Mouse (Mus musculus) CH12.LX (cell line): ENCODE measurements around the gene Gtf2ird2. TPM values are rescaled to one million over a fixed set of nuclear protein-coding genes. Genes with fewer than 3 reads are reported as not detected.

Experiments used
- DNase-seq: peaks from one replicate; pipeline ENCODE4 v3.0.0-alpha.2; 2013; ENCODE audit errors: extremely low read depth
- H3K27ac ChIP-seq: 2 replicates; pipeline ENCODE4 v1.5.1; 2012; ENCODE audit warnings: low read depth, mild to moderate bottlenecking, control low read depth, moderate library complexity; ENCODE audit not compliant: insufficient read depth
- H3K27me3 ChIP-seq: replicated peaks from 2 replicates; pipeline ENCODE3; 2012; ENCODE audit warnings: inconsistent platforms
- H3K36me3 ChIP-seq, 2 experiments: replicated peaks in 1 of 2; 2 replicates each; pipeline versions ENCODE3 to v1.6.1; 2012; ENCODE audit warnings: inconsistent platforms in 1 of 2, low read length in 1 of 2, mild to moderate bottlenecking in 1 of 2, mixed read lengths in 1 of 2, moderate library complexity in 1 of 2; ENCODE audit not compliant: control insufficient read depth in 1 of 2, insufficient read depth in 1 of 2
- H3K4me1 ChIP-seq, 2 experiments: 2 replicates each; pipeline ENCODE4 v1.6.1; 2012; ENCODE audit warnings: inconsistent platforms in 1 of 2, moderate library complexity in 1 of 2; ENCODE audit not compliant: insufficient read depth in 2 of 2, control insufficient read depth in 1 of 2
- H3K4me2 ChIP-seq: 2 replicates; pipeline ENCODE4 v1.6.1; 2012; ENCODE audit warnings: low read depth, mild to moderate bottlenecking, control low read depth; ENCODE audit not compliant: poor library complexity, insufficient read depth, severe bottlenecking
- H3K4me3 ChIP-seq, 3 experiments: fragments of 150-350 bp in 1 of 3; sonication (generic) in 1 of 3; replicated peaks in 1 of 3; 2 replicates each; pipeline versions ENCODE3 to v1.5.1; 2011 to 2012; ENCODE audit warnings: low read depth in 2 of 3, low read length in 2 of 3, mild to moderate bottlenecking in 2 of 3, moderate library complexity in 2 of 3, control low read depth in 1 of 3, improper control_type of control experiment in 1 of 3, inconsistent platforms in 1 of 3, mixed read lengths in 1 of 3; ENCODE audit not compliant: poor library complexity in 1 of 3
- H3K79me2 ChIP-seq: replicated peaks from 2 replicates; pipeline ENCODE4 v1.6.1; 2012; ENCODE audit warnings: mild to moderate bottlenecking, moderate library complexity; ENCODE audit not compliant: control insufficient read depth, poor library complexity, insufficient read depth, severe bottlenecking; ENCODE audit errors: extremely low read depth
- H3K9ac ChIP-seq: 2 replicates; pipeline ENCODE4 v1.6.1; 2012; ENCODE audit warnings: low read depth, mild to moderate bottlenecking, control low read depth, moderate library complexity; ENCODE audit not compliant: insufficient read depth
- H3K9me3 ChIP-seq: replicated peaks from 2 replicates; pipeline ENCODE3; 2012; ENCODE audit warnings: low read length, inconsistent platforms, mixed read lengths
- BHLHE40 ChIP-seq: IDR thresholded peaks from 2 replicates; pipeline ENCODE4 v1.6.1; 2011; ENCODE audit warnings: mild to moderate bottlenecking, low read depth, low read length, improper control_type of control experiment
- CHD2 ChIP-seq: IDR thresholded peaks from 2 replicates; pipeline ENCODE4 v1.6.1; 2011; ENCODE audit warnings: low read length, improper control_type of control experiment
- CTCF ChIP-seq, 2 experiments: IDR thresholded peaks in 1 of 2; conservative IDR thresholded peaks in 1 of 2; 2 replicates each; pipeline ENCODE4 v1.5.1; 2011 to 2012; ENCODE audit warnings: low read depth in 2 of 2, low read length in 2 of 2, improper control_type of control experiment in 1 of 2, inconsistent platforms in 1 of 2, mild to moderate bottlenecking in 1 of 2, moderate library complexity in 1 of 2
- E2F4 ChIP-seq: IDR thresholded peaks from 2 replicates; pipeline ENCODE4 v1.6.1; 2011; ENCODE audit warnings: low read depth, low read length, improper control_type of control experiment; ENCODE audit not compliant: insufficient replicate concordance
- ETS1 ChIP-seq: conservative IDR thresholded peaks from 2 replicates; pipeline ENCODE4 v1.6.1; 2012; ENCODE audit warnings: low read depth, mild to moderate bottlenecking, inconsistent platforms, low read length, improper control_type of control experiment, moderate library complexity
- HCFC1 ChIP-seq: IDR thresholded peaks from 2 replicates; pipeline ENCODE4 v1.6.1; 2012; ENCODE audit warnings: low read depth, mild to moderate bottlenecking, inconsistent platforms, low read length, improper control_type of control experiment
- IRF4 ChIP-seq: IDR thresholded peaks from 2 replicates; pipeline ENCODE4 v1.6.1; 2014; ENCODE audit warnings: low read depth, mild to moderate bottlenecking, inconsistent platforms, low read length, improper control_type of control experiment
- JUN ChIP-seq: IDR thresholded peaks from 2 replicates; pipeline ENCODE4 v1.6.1; 2011; ENCODE audit warnings: low read depth, mild to moderate bottlenecking, low read length, improper control_type of control experiment, moderate library complexity; ENCODE audit not compliant: insufficient read depth
- JUND ChIP-seq: conservative IDR thresholded peaks from 2 replicates; pipeline ENCODE4 v1.6.1; 2011; ENCODE audit warnings: low read depth, low read length, improper control_type of control experiment
- KAT2A ChIP-seq: IDR thresholded peaks from 2 replicates; pipeline ENCODE4 v1.6.1; 2012; ENCODE audit warnings: low read length, improper control_type of control experiment, inconsistent platforms; ENCODE audit not compliant: insufficient replicate concordance
- MAX ChIP-seq: IDR thresholded peaks from 2 replicates; pipeline ENCODE4 v1.6.1; 2011; ENCODE audit warnings: low read length, improper control_type of control experiment
- MEF2A ChIP-seq: IDR thresholded peaks from 2 replicates; pipeline ENCODE4 v1.6.1; 2014; ENCODE audit warnings: low read depth, mild to moderate bottlenecking, inconsistent platforms, low read length, improper control_type of control experiment, borderline replicate concordance
- MYC ChIP-seq: IDR thresholded peaks from 2 replicates; pipeline ENCODE4 v1.6.1; 2011; ENCODE audit warnings: low read depth, mild to moderate bottlenecking, improper control_type of control experiment, low read length
- NELFE ChIP-seq: IDR thresholded peaks from 2 replicates; pipeline ENCODE4 v1.6.1; 2011; ENCODE audit warnings: low read depth, low read length, improper control_type of control experiment
- PAX5 ChIP-seq: IDR thresholded peaks from 2 replicates; pipeline ENCODE4 v1.6.1; 2012; ENCODE audit warnings: low read length, inconsistent platforms, mixed read lengths
- POLR2A ChIP-seq: IDR thresholded peaks from 2 replicates; pipeline ENCODE4 v1.6.1; 2011; ENCODE audit warnings: low read depth, mild to moderate bottlenecking, improper control_type of control experiment, low read length
- POLR2AphosphoS2 ChIP-seq: IDR thresholded peaks from 2 replicates; pipeline ENCODE4 v1.6.1; 2011; ENCODE audit warnings: low read depth, low read length, improper control_type of control experiment
- RAD21 ChIP-seq: IDR thresholded peaks from 2 replicates; pipeline ENCODE4 v1.6.1; 2011; ENCODE audit warnings: low read depth, mild to moderate bottlenecking, low read length, improper control_type of control experiment, moderate library complexity
- RCOR1 ChIP-seq: conservative IDR thresholded peaks from 2 replicates; pipeline ENCODE4 v1.6.1; 2012; ENCODE audit warnings: low read depth, mild to moderate bottlenecking, inconsistent platforms, low read length, improper control_type of control experiment
- SIN3A ChIP-seq: IDR thresholded peaks from 2 replicates; pipeline ENCODE4 v1.6.1; 2012; ENCODE audit warnings: low read length, improper control_type of control experiment, inconsistent platforms
- SMC3 ChIP-seq: IDR thresholded peaks from 2 replicates; pipeline ENCODE4 v1.6.1; 2011; ENCODE audit warnings: low read depth, low read length, improper control_type of control experiment
- TBP ChIP-seq: conservative IDR thresholded peaks from 2 replicates; pipeline ENCODE4 v1.6.1; 2011; ENCODE audit warnings: low read depth, low read length, improper control_type of control experiment
- UBTF ChIP-seq: IDR thresholded peaks from 2 replicates; pipeline ENCODE4 v1.6.1; 2012; ENCODE audit warnings: low read depth, mild to moderate bottlenecking, inconsistent platforms, low read length, improper control_type of control experiment, moderate library complexity
- USF1 ChIP-seq: IDR thresholded peaks from 2 replicates; pipeline ENCODE4 v1.6.1; 2014; ENCODE audit warnings: low read depth, mild to moderate bottlenecking, inconsistent platforms, low read length, improper control_type of control experiment
- USF2 ChIP-seq: conservative IDR thresholded peaks from 2 replicates; pipeline ENCODE4 v1.6.1; 2011; ENCODE audit warnings: low read depth, low read length, improper control_type of control experiment
- ZC3H11A ChIP-seq: IDR thresholded peaks from 2 replicates; pipeline ENCODE4 v1.6.1; 2012; ENCODE audit warnings: low read depth, mild to moderate bottlenecking, inconsistent platforms, low read length, improper control_type of control experiment
- ZNF384 ChIP-seq: IDR thresholded peaks from 2 replicates; pipeline ENCODE4 v1.6.1; 2012; ENCODE audit warnings: low read depth, low read length, improper control_type of control experiment, inconsistent platforms
- dilution Hi-C: fragments of 300-500 bp; cut with MboI; formaldehyde crosslinking; loops from 2 replicates; pipeline ENCODE4 v1.14.3; 2020; ENCODE audit warnings: low sequenced_read_pairs; ENCODE audit not compliant: extremely low pct_unique_long_range_greater_than_20kb, extremely low pct_ligation_motif_present
- in situ Hi-C: fragments of 300-500 bp; cut with MboI; formaldehyde crosslinking; loops from 3 replicates; pipeline ENCODE4 v1.14.3; 2019; ENCODE audit warnings: low sequenced_read_pairs, low pct_ligation_motif_present, low pct_unique_long_range_greater_than_20kb, mixed read lengths
- polyA plus RNA-seq: library from polyadenylated mRNA; unstranded; fragments of >175 nt; gene quantifications from 2 replicates; pipeline ENCODE4 v1.2.1, GENCODE M21; 2012; ENCODE audit warnings: low read depth; ENCODE audit not compliant: insufficient read length
- total RNA-seq, 2 experiments: library from RNA; depleted of rRNA; stranded (reverse); fragments of 300-350 nt in 1 of 2; fragments of >200 nt in 1 of 2; gene quantifications; 2 replicates each; pipeline ENCODE4 v1.2.3; 2012 to 2014

Gtf2ird2 gene
- total and polyA plus RNA-seq, 3 experiments, result 1.9 to 9.7 (median 4.7) TPM

DNA sequence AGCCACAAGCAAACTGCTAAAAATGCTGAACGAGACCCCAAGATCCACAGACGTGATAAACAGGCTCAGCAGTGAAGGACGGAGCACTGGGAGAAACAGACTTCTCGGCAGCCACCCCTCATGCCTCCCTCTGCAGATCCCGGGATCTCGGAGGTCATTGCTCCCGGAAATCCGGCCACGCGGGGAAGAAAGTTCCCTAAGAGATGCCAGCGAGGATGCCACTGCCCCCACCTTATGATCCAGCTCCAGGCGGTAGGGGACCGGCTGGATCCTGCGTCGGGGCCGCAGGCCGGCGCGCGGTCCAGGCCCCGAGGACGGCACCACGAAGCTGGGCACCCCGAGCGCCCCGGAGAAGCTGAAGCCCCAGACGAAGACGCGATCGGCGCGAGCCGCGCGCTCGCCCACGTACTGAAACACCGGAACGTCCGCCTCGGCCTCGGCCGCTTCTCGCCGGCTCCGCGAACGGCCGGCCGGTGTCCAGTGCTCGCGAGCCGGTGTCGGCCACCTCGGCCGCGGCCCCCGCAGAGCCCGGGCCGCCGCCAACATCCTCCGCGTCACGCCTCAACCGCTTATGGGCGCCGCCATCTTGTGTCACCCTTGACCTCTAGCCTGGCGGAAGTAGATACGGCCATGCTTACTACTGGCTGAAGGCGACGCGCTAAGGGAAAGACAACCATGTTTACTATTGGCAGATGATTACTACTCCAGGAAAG is 7.5 kb upstream of the Gtf2ird2 start, which contains the start of gene Rcc1l (continued):
- no peak for TF ChIP-seq CTCF (conservative IDR thresholded peaks at IDR 0.05 in 1 of 2, IDR thresholded peaks at IDR 0.05 in 1 of 2; ENCODE audit: low read depth in 2 of 2, low read length in 2 of 2)
- peak; percentile 70; the same call in 1 of the 2 replicates for TF ChIP-seq E2F4
- no peak for TF ChIP-seq PAX5
- TF ChIP-seq USF1, result no peak
- peak; percentile 100 for TF ChIP-seq RCOR1
- peak; percentile 99 for TF ChIP-seq KAT2A
- TF ChIP-seq IRF4, result no peak
- TF ChIP-seq MYC, result peak; percentile 69
- no peak for TF ChIP-seq ZC3H11A
- peak; percentile 64; the same call in 1 of the 2 replicates for TF ChIP-seq TBP
- peak; percentile 97 for TF ChIP-seq SIN3A
- TF ChIP-seq ETS1, result no peak

GRCm38 (mm10) chr5:134178536-134178935 is 5.3 kb upstream of the Gtf2ird2 start:
- Histone ChIP-seq H3K9me3 (no peaks in the 10 kb centered on the region), H3K36me3 (peaks cover 4 to 11% of the 10 kb centered on the region in 2 experiments), H3K79me2 (peaks cover 18% of the 10 kb centered on the region), H3K27me3 (no peaks in the 10 kb centered on the region), H3K4me3 (no peak overlapping the region), H3K27ac (no peak overlapping the region), H3K4me2 (no peak overlapping the region), H3K9ac (no peak overlapping the region), H3K4me1 (peaks cover 6 to 44% of the 10 kb centered on the region in 2 experiments; a peak in 3 of 4 replicates)
- in situ Hi-C loops, result no loop called here
- DNase-seq, result no peak
- dilution Hi-C loops, result no loop called here
- TF ChIP-seq NELFE (no peak), JUND (no peak)
- TF ChIP-seq, all 38 proteins: peak for 0

- H3K4me2 ChIP-seq, result no peak overlapping the region
- peak; percentile 90 for DNase-seq
- no peaks in the 10 kb centered on the region for H3K9me3 ChIP-seq
- no peak overlapping the region for H3K9ac ChIP-seq
- dilution Hi-C loops (no loop called here), in situ Hi-C loops (loop anchor here (5.0 kb wide), 2 partner anchors 162 to 312 kb away; no protein-coding TSS in a partner anchor)
- H3K27ac ChIP-seq, result no peak overlapping the region
- peaks cover 2 to 31% of the 10 kb centered on the region in 2 experiments; a peak in 3 of 4 replicates for H3K4me1 ChIP-seq
- H3K36me3 ChIP-seq, result peaks cover 0 to 3% of the 10 kb centered on the region in 2 experiments
- H3K4me3 ChIP-seq, result no peak overlapping the region
- H3K79me2 ChIP-seq, result peaks cover 8% of the 10 kb centered on the region
- H3K27me3 ChIP-seq, result no peaks in the 10 kb centered on the region
- no peak for TF ChIP-seq RCOR1
- TF ChIP-seq CHD2, result no peak
- TF ChIP-seq RAD21, result peak; percentile 93
- TF ChIP-seq POLR2A, result no peak
- peak; percentile 72 to 95 for TF ChIP-seq CTCF (conservative IDR thresholded peaks at IDR 0.05 in 1 of 2, IDR thresholded peaks at IDR 0.05 in 1 of 2; ENCODE audit: low read depth in 2 of 2, low read length in 2 of 2)
- 0 out of 2 replicates have a peak, but pooled peaks have one; percentile 25 for TF ChIP-seq NELFE
- TF ChIP-seq SMC3, result peak; percentile 85
- no peak for TF ChIP-seq UBTF
- TF ChIP-seq TBP, result no peak
- no peak for TF ChIP-seq USF2
- 0 out of 2 replicates have a peak, but pooled peaks have one; percentile 25 for TF ChIP-seq MEF2A
- TF ChIP-seq PAX5, result no peak
- no peak for TF ChIP-seq MAX
- no peak for TF ChIP-seq POLR2AphosphoS2
- TF ChIP-seq JUN, result 0 out of 2 replicates have a peak, but pooled peaks have one; percentile 3
- peak; percentile 97 for TF ChIP-seq ZNF384
- TF ChIP-seq MYC, result peak; percentile 67; the same call in 1 of the 2 replicates
- TF ChIP-seq ZC3H11A, result peak; percentile 77
- 0 out of 2 replicates have a peak, but pooled peaks have one; percentile 25 for TF ChIP-seq BHLHE40
- peak; percentile 38; the same call in 1 of the 2 replicates for TF ChIP-seq HCFC1
- TF ChIP-seq SIN3A, result 0 out of 2 replicates have a peak, but pooled peaks have one; percentile 38
These were observed 3.9 kb upstream of the Gtf2ird2 start for GRCm38 (mm10) chr5:134179871-134180270.
